Mouse (Mus musculus) erythroblast, embryonic 14.5 days (primary cell): ENCODE measurements around the gene Mertk. TPM values are rescaled to one million over a fixed set of nuclear protein-coding genes. Genes with fewer than 3 reads are reported as not detected.

Source experiments
- H3K27me3 ChIP-seq: 2 replicates; pipeline ENCODE4 v1.6.1; 2012; ENCODE audit warnings: inconsistent platforms; ENCODE audit not compliant: control insufficient read depth
- H3K36me3 ChIP-seq: 2 replicates; pipeline ENCODE4 v1.6.1; 2012; ENCODE audit warnings: mild to moderate bottlenecking, inconsistent platforms; ENCODE audit not compliant: control insufficient read depth
- H3K4me1 ChIP-seq: 2 replicates; pipeline ENCODE4 v1.6.1; 2012; ENCODE audit warnings: inconsistent platforms; ENCODE audit not compliant: control insufficient read depth
- H3K4me3 ChIP-seq: replicated peaks from 2 replicates; pipeline ENCODE3; 2012; ENCODE audit warnings: moderate library complexity, mild to moderate bottlenecking, inconsistent platforms
- H3K9me3 ChIP-seq: 2 replicates; pipeline ENCODE4 v1.6.1; 2012; ENCODE audit warnings: low read length, inconsistent platforms, mixed read lengths; ENCODE audit not compliant: control insufficient read depth
- GATA1 ChIP-seq: IDR thresholded peaks from 2 replicates; pipeline ENCODE4 v1.6.1; 2012; ENCODE audit warnings: low read length, inconsistent platforms, mixed read lengths
- TAL1 ChIP-seq: IDR thresholded peaks from 3 replicates; pipeline ENCODE4 v1.6.1; 2012; ENCODE audit warnings: low read length, inconsistent platforms, mixed read lengths
- polyA plus RNA-seq: library from polyadenylated mRNA; stranded (reverse); fragments of >175 nt; gene quantifications from 2 replicates; pipeline ENCODE4 v1.2.3, GENCODE M21; 2012

Mertk gene
- polyA plus RNA-seq, 1 experiment: 0.04 TPM

DNA sequence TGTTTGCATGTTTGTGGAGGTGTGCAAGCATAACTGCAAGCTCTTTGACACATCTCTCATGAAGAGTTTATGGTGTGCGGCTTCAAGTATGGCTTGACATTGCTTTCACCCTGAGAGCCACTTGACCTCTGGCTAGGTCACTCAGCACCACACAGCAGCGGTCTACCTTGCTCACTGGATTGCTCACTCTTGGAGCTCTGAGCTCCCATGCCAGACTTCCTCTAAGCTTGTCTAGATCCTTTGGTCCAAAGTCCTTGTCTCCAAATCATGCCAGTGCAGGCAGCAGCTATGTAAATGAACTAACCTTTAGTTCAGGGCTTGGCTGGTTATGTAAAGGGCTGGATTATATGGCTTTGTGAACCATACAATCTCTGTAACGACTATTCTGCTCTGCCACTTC, 2.3 kb upstream of the Mertk start:
- H3K4me1 ChIP-seq: no peaks in the 10 kb centered on the region
- H3K9me3 ChIP-seq: no peaks in the 10 kb centered on the region
- peaks cover 48% of the 10 kb centered on the region for H3K27me3 ChIP-seq
- H3K36me3 ChIP-seq: no peaks in the 10 kb centered on the region
- no peak for TF ChIP-seq GATA1
- no peak overlapping the region for H3K4me3 ChIP-seq

DNA sequence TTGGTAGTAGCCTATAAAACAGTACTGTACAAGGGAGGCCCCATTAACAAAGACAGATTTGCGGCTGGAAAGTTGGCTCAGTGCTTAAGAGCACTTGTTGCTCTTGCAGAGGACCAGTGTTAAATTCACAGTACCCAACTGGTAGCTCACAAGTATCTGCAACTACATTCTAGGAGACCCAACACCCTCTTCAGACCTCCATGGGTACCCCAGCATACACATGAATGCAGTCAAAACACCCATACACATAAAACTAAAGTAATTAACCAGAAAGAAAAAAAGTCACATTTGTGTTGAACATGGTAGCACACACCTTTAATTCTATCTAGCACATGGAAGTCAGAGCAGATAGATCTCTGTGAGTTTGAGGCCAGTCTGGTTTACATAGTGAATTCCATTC, 1.7 kb upstream of the Mertk start:
- Histone ChIP-seq H3K36me3 (no peaks in the 10 kb centered on the region), H3K4me1 (no peaks in the 10 kb centered on the region), H3K4me3 (no peak overlapping the region), H3K9me3 (no peaks in the 10 kb centered on the region), H3K27me3 (peaks cover 52% of the 10 kb centered on the region)
- TF ChIP-seq TAL1: no peak
- TF ChIP-seq GATA1: no peak

DNA sequence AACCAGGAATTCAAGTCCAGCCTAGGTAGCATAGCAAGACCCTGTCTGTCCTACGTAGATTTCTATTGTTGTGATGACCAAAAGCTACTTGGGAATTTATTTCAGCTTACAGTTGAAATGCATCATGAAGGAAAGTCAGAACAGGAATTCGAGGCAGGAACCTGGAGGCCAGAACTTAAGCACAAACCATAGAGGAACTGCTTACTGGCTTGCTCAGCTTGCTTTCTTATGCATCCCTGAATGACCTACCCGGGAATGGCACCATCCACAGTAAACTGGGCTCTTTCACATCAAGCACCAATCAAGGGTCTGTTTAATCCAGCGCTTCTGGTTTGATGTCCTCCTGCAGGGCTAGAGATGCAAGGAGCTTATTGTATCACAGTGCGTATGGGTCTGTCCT, 1.2 kb upstream of the Mertk start:
- TF ChIP-seq GATA1: no peak
- H3K27me3 ChIP-seq: peaks cover 52% of the 10 kb centered on the region
- H3K9me3 ChIP-seq: no peaks in the 10 kb centered on the region
- no peaks in the 10 kb centered on the region for H3K4me1 ChIP-seq
- H3K4me3 ChIP-seq: no peak overlapping the region
- H3K36me3 ChIP-seq: no peaks in the 10 kb centered on the region

DNA sequence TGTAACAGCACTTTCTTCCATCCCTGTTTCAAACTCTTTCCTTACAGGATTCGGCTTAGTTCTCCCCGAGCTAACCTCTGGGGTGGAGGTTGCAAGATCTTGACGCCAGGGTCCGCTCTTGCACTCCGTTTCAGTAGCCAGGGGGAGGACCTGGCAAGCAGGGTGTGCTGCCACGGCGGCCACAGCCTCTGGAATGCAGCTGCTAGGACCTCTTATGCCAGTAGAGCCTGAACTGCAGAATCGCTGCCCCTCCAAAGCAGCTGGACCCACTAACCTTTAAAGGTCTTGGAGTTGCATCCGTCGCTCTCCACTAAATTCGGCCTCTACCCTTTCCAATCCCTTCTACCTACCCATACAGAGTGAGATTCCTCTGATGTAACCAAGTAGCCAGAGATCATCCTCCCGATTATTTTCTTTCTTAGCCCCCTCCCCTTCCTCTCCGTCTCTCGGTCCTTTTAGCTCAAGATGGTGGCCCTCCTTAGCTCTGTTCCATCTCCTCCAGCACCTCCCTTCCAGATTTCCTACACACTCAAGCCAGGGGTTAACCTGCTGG, 540 bp upstream of the Mertk start:
- H3K9me3 ChIP-seq: no peaks in the 10 kb centered on the region
- H3K27me3 ChIP-seq: peaks cover 52% of the 10 kb centered on the region
- H3K4me1 ChIP-seq: no peaks in the 10 kb centered on the region
- peak overlapping the region; percentile 30 for H3K4me3 ChIP-seq
- TF ChIP-seq TAL1 (no peak), GATA1 (no peak)
- H3K36me3 ChIP-seq: no peaks in the 10 kb centered on the region

DNA sequence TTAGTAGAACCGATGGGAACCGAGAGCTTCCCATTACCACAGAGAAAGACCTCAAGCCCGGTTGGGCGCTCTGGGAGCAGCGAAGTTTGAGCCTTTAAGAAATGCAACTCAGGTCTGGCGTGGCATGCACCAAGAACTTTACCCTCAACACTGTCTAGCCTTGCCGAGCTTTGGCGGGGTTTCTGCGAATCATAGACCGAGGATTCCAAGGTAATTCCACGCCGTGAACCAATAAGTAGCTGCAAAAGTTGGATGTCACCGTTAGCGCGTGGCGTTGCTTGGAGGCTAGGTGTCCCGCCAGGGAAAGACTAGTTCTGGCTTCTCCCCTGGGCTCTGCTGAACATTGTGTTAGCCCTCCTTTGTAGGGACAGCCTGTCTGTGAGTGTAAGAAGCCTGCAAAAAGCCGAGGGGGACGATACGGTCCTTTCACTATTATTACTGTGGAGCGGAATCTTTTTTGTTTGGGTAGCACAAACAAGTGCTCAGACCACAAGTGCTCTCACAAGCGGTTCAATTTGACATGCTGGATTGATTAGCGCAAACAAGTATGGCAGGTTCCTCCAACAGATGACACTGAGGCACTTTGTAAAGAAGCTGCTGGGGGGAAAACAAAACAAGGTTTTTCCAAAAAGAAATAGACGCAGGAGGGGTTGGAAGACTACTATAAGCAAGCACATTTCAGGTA, 587 bp downstream of the Mertk start:
- Histone ChIP-seq H3K4me1 (no peaks in the 10 kb centered on the region), H3K4me3 (peak overlapping the region; percentile 52), H3K9me3 (no peaks in the 10 kb centered on the region), H3K36me3 (no peaks in the 10 kb centered on the region), H3K27me3 (peaks cover 52% of the 10 kb centered on the region)
- TF ChIP-seq GATA1 (no peak), TAL1 (no peak)

DNA sequence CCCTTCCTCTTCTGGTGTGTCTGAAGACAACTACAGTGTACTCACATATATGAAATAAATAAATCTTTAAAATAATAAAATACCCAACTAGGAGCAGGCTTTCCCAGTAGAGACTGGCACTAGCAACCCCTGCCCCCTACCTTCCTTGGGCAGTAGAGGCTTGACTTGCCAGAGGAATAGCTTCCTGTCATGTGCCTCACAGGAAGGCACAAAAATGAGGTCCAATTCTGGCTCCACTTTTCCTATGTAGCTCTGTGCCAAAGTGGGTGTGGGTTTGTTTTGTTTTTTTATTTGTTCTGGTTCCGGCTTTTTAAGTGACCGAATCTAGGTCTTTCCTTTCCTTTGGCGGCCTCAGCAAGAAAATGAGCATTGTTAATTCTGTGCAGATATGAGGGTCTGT, 5.7 kb downstream of the Mertk start:
- TF ChIP-seq GATA1: no peak
- TF ChIP-seq TAL1: no peak
- Histone ChIP-seq H3K27me3 (peaks cover 19% of the 10 kb centered on the region), H3K9me3 (no peaks in the 10 kb centered on the region), H3K4me1 (no peaks in the 10 kb centered on the region), H3K36me3 (no peaks in the 10 kb centered on the region; the same call in 1 of the 2 replicates), H3K4me3 (no peak overlapping the region)

DNA sequence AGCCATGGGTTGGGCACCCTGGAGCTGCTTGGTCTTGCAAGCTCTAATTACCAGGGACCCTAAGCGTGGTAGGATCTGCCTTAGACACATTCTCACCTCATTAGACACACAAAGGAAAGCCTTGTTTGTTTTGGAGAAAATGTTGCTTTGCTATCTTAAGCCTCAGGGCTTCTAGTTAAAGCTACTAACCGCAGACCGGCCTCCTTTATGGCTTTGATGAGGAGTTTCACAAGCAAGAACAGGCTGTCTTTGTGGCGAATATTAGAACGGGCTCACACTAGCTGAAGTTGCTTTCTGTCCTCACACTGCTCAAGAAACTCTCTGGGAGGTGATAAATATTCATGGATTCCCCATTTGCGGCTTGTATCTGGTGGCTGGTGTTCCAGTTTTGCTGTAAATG, 10.5 kb downstream of the Mertk start:
- Histone ChIP-seq H3K27me3 (no peaks in the 10 kb centered on the region), H3K4me1 (no peaks in the 10 kb centered on the region), H3K36me3 (no peaks in the 10 kb centered on the region; the same call in 1 of the 2 replicates), H3K9me3 (no peaks in the 10 kb centered on the region), H3K4me3 (no peak overlapping the region)
- TF ChIP-seq GATA1: no peak

DNA sequence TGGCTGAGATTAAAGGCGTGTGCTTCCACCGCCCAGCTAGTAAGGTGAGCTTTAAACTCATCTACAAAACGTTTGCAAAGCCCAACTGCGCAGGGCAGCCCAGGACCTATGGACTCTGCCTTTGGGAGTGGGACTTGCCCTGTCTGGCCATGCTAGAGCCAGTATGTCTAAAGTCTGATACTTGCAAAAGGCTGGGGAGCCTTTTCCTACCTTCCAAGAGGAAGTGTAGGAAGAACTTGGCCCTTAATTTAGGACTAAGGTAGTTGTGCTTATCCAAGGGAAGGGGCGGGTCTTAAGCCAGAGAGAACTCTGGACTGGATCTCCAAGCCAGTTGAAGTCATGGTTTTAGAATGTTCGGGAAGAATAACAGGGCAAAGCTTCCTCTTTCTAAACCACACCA, 11.9 kb downstream of the Mertk start:
- Histone ChIP-seq H3K4me1 (no peaks in the 10 kb centered on the region), H3K27me3 (no peaks in the 10 kb centered on the region), H3K9me3 (no peaks in the 10 kb centered on the region), H3K36me3 (no peaks in the 10 kb centered on the region; the same call in 1 of the 2 replicates), H3K4me3 (no peak overlapping the region)
- no peak for TF ChIP-seq TAL1
- TF ChIP-seq GATA1: no peak

DNA sequence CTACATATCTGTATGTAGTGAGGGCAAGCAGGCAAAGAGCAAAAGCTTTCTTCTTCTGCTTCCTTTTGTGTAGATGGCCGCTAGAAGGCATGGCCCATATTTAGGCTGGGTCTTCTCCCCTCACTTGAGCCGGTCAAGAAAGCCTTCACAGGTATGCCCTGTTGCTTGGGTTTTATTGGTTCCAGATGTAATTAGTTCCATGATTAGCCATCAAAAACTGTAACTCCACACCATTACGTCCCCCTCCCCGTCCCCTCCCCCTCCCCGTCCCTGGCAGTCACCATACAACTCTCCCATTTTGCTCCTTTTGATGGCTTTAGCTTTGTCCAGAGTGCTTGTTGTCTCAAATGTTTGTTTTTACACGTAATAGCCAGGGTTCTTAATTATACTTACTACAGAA, 14.2 kb downstream of the Mertk start:
- no peak for TF ChIP-seq TAL1
- TF ChIP-seq GATA1: no peak

DNA sequence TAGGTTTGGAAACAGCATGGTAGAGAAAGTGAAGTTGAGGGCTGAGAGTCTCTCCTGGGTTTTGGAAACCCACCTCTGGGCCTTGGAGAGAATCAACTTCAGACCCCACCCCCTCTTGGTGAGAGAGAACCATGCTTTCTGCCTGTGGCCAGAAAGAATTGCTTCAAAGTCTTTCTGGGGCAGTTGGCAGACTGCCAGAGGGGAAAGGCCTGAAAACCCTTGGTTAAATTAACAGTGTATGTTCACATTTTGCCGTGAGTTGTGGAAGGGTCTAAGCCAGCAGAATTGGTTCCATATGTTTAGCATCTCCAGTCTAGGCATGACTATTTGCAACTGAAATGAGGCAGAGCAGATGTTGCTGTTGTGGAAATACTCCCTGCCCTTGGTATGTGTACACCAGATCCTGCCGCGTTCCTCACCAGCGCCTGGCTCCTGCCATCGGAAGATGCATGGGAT, 14.8 kb downstream of the Mertk start:
- no peaks in the 10 kb centered on the region for H3K27me3 ChIP-seq
- no peak overlapping the region for H3K4me3 ChIP-seq
- H3K4me1 ChIP-seq: no peaks in the 10 kb centered on the region
- no peaks in the 10 kb centered on the region for H3K9me3 ChIP-seq
- H3K36me3 ChIP-seq: no peaks in the 10 kb centered on the region; the same call in 1 of the 2 replicates
- TF ChIP-seq TAL1 (no peak), GATA1 (no peak)

More for the DNA sequence above, 14.2 kb downstream of the Mertk start:
- no peaks in the 10 kb centered on the region; the same call in 1 of the 2 replicates for H3K36me3 ChIP-seq
- H3K27me3 ChIP-seq: no peaks in the 10 kb centered on the region
- H3K4me1 ChIP-seq: no peaks in the 10 kb centered on the region
- no peaks in the 10 kb centered on the region for H3K9me3 ChIP-seq
- no peak overlapping the region for H3K4me3 ChIP-seq
